In the genomic region with DNA sequence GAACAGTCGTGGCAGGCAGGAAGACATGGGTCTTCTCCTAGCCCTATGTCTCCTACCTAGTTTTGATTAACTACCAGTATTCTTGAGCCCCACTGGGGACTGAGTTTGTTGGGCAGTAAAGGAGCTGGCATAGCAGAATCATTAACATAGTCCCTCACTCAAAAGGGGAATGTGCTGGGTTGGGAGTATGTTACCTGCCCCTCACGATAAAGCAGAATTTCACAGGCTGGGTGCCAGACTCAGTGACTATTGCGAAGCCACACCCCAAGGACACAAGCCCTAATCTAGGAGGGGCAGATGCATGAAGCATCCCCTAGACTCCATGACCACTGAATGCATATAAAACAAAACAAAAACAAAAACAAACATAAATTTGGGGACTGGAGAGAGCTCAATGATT, we compare ENCODE assay signal across 21 mouse cellular contexts.
A peak's percentile ranks its signal among the peaks of the same experiment; 100 is the strongest.
DNase-seq lines count a peak whose midpoint lies in the region; ATAC-seq and TF ChIP-seq lines count a peak whose summit lies in the region.
"Had no signal": no experiment of that assay in that cellular context is flagged by ENCODE, and none has a peak within 500 bp of the region (broad histone marks: within the 10 kb centered on the region; RNA-seq: fewer than 3 reads in every experiment).

No protein-coding gene starts in this region.

- TF ChIP-seq POLR2A in MEL (IDR thresholded peaks at IDR 0.05; ENCODE audit: control insufficient read depth in 1 of 2, insufficient read depth in 1 of 2, low read depth in 1 of 2, low read length in 2 of 2, poor library complexity in 1 of 2) = no peak
- TF ChIP-seq POLR2A in bone marrow, adult 2 months (IDR thresholded peaks at IDR 0.05; ENCODE audit: borderline replicate concordance, control insufficient read depth, low read depth, low read length) = no peak

- TF ChIP-seq CTCF in MEL (IDR thresholded peaks at IDR 0.05 in 2 of 3, conservative IDR thresholded peaks at IDR 0.05 in 1 of 3; ENCODE audit: control insufficient read depth in 1 of 3, insufficient read depth in 1 of 3, low read depth in 2 of 3, low read length in 3 of 3, poor library complexity in 1 of 3, severe bottlenecking in 1 of 3) = no peak
- no peak for TF ChIP-seq CTCF in bone marrow, adult 2 months (IDR thresholded peaks at IDR 0.05; ENCODE audit: control insufficient read depth, insufficient read depth, low read length)
- no peak for TF ChIP-seq CTCF in hindbrain, postnatal 0 days (IDR thresholded peaks at IDR 0.05; ENCODE audit: low read depth)

- no peak overlapping the region for H3K4me3 ChIP-seq in MEL (ENCODE audit: control insufficient read depth in 1 of 2, insufficient read depth in 1 of 2, low read depth in 2 of 2, low read length in 2 of 2)
- no peak overlapping the region for H3K4me3 ChIP-seq in bone marrow, adult 2 months (replicated peaks; ENCODE audit: control insufficient read depth, low read depth, low read length)
- H3K4me3 ChIP-seq in limb, embryonic 10.5 days = no peak overlapping the region
- no peak overlapping the region for H3K4me3 ChIP-seq in hindbrain, postnatal 0 days (ENCODE audit: low read length)
- H3K4me3 ChIP-seq: forebrain, embryonic 12.5 days; forebrain, embryonic 15.5 days; heart, embryonic 10.5 days; hindbrain, embryonic 12.5 days; hindbrain, embryonic 15.5 days had no signal

- TF ChIP-seq RAD21 in MEL (IDR thresholded peaks at IDR 0.05; ENCODE audit: low read depth, low read length) = no peak

- TF ChIP-seq EP300 in MEL (IDR thresholded peaks at IDR 0.05; ENCODE audit: low read depth in 1 of 2, low read length in 2 of 2) = no peak

- H3K9me3 ChIP-seq in MEL (replicated peaks; ENCODE audit: insufficient read depth, low read length) = no peaks in the 10 kb centered on the region
- no peaks in the 10 kb centered on the region for H3K9me3 ChIP-seq in limb, embryonic 10.5 days (replicated peaks)
- no peaks in the 10 kb centered on the region for H3K9me3 ChIP-seq in hindbrain, postnatal 0 days (ENCODE audit: low read length)
- H3K9me3 ChIP-seq: forebrain, embryonic 12.5 days; forebrain, embryonic 15.5 days; heart, embryonic 10.5 days; hindbrain, embryonic 12.5 days; hindbrain, embryonic 15.5 days had no signal

- no peak overlapping the region for H3K27ac ChIP-seq in MEL (ENCODE audit: control insufficient read depth, low read depth, low read length)
- peak overlapping the region; percentile 72; the same call in 1 of the 2 replicates for H3K27ac ChIP-seq in bone marrow, adult 2 months (ENCODE audit: control insufficient read depth, insufficient read depth, low read depth, low read length, poor library complexity)
- no peak overlapping the region for H3K27ac ChIP-seq in limb, embryonic 10.5 days
- H3K27ac ChIP-seq in hindbrain, postnatal 0 days = no peak overlapping the region
- H3K27ac ChIP-seq: forebrain, embryonic 12.5 days; forebrain, embryonic 15.5 days; heart, embryonic 10.5 days; hindbrain, embryonic 12.5 days; hindbrain, embryonic 15.5 days had no signal

- no peaks in the 10 kb centered on the region; a peak in 1 of 4 replicates for H3K36me3 ChIP-seq in MEL (ENCODE audit: control insufficient read depth in 1 of 2, insufficient read depth in 2 of 2, low read length in 2 of 2)
- 0 out of 2 replicates have a peak, but pooled peaks cover 3% of the 10 kb centered on the region for H3K36me3 ChIP-seq in limb, embryonic 10.5 days
- H3K36me3 ChIP-seq in hindbrain, postnatal 0 days (ENCODE audit: insufficient read depth, low read length) = no peaks in the 10 kb centered on the region; the same call in 1 of the 2 replicates
- H3K36me3 ChIP-seq: forebrain, embryonic 12.5 days; forebrain, embryonic 15.5 days; hindbrain, embryonic 12.5 days; hindbrain, embryonic 15.5 days had no signal

- no peaks in the 10 kb centered on the region for H3K79me2 ChIP-seq in MEL (ENCODE audit: control insufficient read depth, insufficient read depth, low read length, poor library complexity)

- ATAC-seq in megakaryocyte progenitor cell, adult 5-6 weeks (replicated peaks; ENCODE audit: poor library complexity) = peak; percentile 80
- ATAC-seq in hindbrain, postnatal 0 days = no peak
- ATAC-seq: activated CD4-positive, CD25-positive, alpha-beta regulatory T cell, adult 4 months; CD4-positive, CD25-positive, alpha-beta regulatory T cell, adult 4 months; forebrain, embryonic 15.5 days had no signal

- no peak overlapping the region for H3K4me2 ChIP-seq in hindbrain, postnatal 0 days (ENCODE audit: low read depth, low read length)
- H3K4me2 ChIP-seq: forebrain, embryonic 12.5 days; forebrain, embryonic 15.5 days; hindbrain, embryonic 12.5 days; hindbrain, embryonic 15.5 days had no signal

- WGBS in bone marrow, adult 2 months = 62% methylated on average over 3 of the region's 3 CpGs
- WGBS in limb, embryonic 10.5 days = 92% methylated on average over 3 of the region's 3 CpGs
- 94% methylated on average over 3 of the region's 3 CpGs for WGBS in hindbrain, postnatal 0 days

- peaks cover 0 to 15% of the 10 kb centered on the region in 2 experiments; a peak in 2 of 4 replicates for H3K4me1 ChIP-seq in MEL (ENCODE audit: control insufficient read depth in 1 of 2, insufficient read depth in 2 of 2, low read length in 2 of 2)
- peaks cover 8% of the 10 kb centered on the region for H3K4me1 ChIP-seq in bone marrow, adult 2 months (ENCODE audit: control insufficient read depth, insufficient read depth, low read length)
- no peaks in the 10 kb centered on the region for H3K4me1 ChIP-seq in limb, embryonic 10.5 days
- H3K4me1 ChIP-seq in hindbrain, postnatal 0 days (ENCODE audit: insufficient read depth, low read length) = no peaks in the 10 kb centered on the region
- H3K4me1 ChIP-seq: forebrain, embryonic 12.5 days; hindbrain, embryonic 15.5 days had no signal

- H3K27me3 ChIP-seq in MEL (ENCODE audit: control insufficient read depth in 1 of 2, insufficient read depth in 2 of 2, low read length in 2 of 2) = no peaks in the 10 kb centered on the region
- no peaks in the 10 kb centered on the region for H3K27me3 ChIP-seq in limb, embryonic 10.5 days (ENCODE audit: low read depth, poor library complexity, severe bottlenecking)
- H3K27me3 ChIP-seq in hindbrain, postnatal 0 days (ENCODE audit: insufficient read depth, low read length) = no peaks in the 10 kb centered on the region
- H3K27me3 ChIP-seq: forebrain, embryonic 12.5 days; forebrain, embryonic 15.5 days; hindbrain, embryonic 12.5 days; hindbrain, embryonic 15.5 days had no signal

- H3K9ac ChIP-seq in MEL (ENCODE audit: control insufficient read depth, low read depth, low read length, poor library complexity, severe bottlenecking) = no peak overlapping the region
- H3K9ac ChIP-seq in hindbrain, postnatal 0 days (replicated peaks; ENCODE audit: low read length) = no peak overlapping the region
- H3K9ac ChIP-seq: forebrain, embryonic 12.5 days; forebrain, embryonic 15.5 days; hindbrain, embryonic 12.5 days; hindbrain, embryonic 15.5 days had no signal

- DNase-seq in MEL (ENCODE audit: low read depth, low spot score) = peak; percentile 10
- peak; percentile 36 to 53 for DNase-seq in spleen, postnatal 14 days (ENCODE audit: low spot score in 2 of 2)
- no peak for DNase-seq in limb, embryonic 10.5 days (ENCODE audit: low spot score)
- no peak for DNase-seq in thymus, postnatal 36 days
- no peak for DNase-seq in hindbrain, postnatal 0 days (ENCODE audit: low spot score)
- DNase-seq: adrenal gland, adult 8-10 months; adrenal gland, postnatal 25 days; cerebellum, adult 18-20 months; cerebellum, adult 9-10 months; cerebellum, postnatal 14 days; gastrocnemius, postnatal 25 days; heart, adult 18-20 months had no signal

TF ChIP-seq in MEL, 35 proteins besides CTCF, POLR2A, EP300 and RAD21:
- no peak for TF ChIP-seq GABPA (IDR thresholded peaks at IDR 0.05; ENCODE audit: low read depth, low read length)
- no peak for TF ChIP-seq NELFE (IDR thresholded peaks at IDR 0.05; ENCODE audit: low read depth, low read length)
- no peak for TF ChIP-seq KAT2A (conservative IDR thresholded peaks at IDR 0.05; ENCODE audit: low read depth, low read length)
- no peak for TF ChIP-seq POLR2AphosphoS5 (IDR thresholded peaks at IDR 0.05; ENCODE audit: borderline replicate concordance, low read depth, low read length)
- TF ChIP-seq MXI1 (IDR thresholded peaks at IDR 0.05; ENCODE audit: low read depth, low read length) = no peak
- TF ChIP-seq USF2 (IDR thresholded peaks at IDR 0.05; ENCODE audit: borderline replicate concordance in 1 of 2, insufficient read depth in 1 of 2, low read depth in 1 of 2, low read length in 2 of 2) = no peak
- TF ChIP-seq MAFK (IDR thresholded peaks at IDR 0.05; ENCODE audit: borderline replicate concordance, low read depth, low read length) = no peak
- TF ChIP-seq SMC3 (IDR thresholded peaks at IDR 0.05; ENCODE audit: low read depth, low read length) = no peak
- TF ChIP-seq MEF2A (IDR thresholded peaks at IDR 0.05; ENCODE audit: extremely low read depth, insufficient replicate concordance, low read depth, low read length, poor library complexity, severe bottlenecking) = no peak
- TF ChIP-seq USF1 (IDR thresholded peaks at IDR 0.05; ENCODE audit: low read depth, low read length) = no peak
- TF ChIP-seq MYC (IDR thresholded peaks at IDR 0.05; ENCODE audit: low read depth, low read length) = no peak
- TF ChIP-seq RCOR1 (IDR thresholded peaks at IDR 0.05; ENCODE audit: low read depth, low read length) = no peak
- no peak for TF ChIP-seq ELF1 (IDR thresholded peaks at IDR 0.05; ENCODE audit: low read depth, low read length)
- TF ChIP-seq CHD2 (IDR thresholded peaks at IDR 0.05; ENCODE audit: low read length) = no peak
- no peak for TF ChIP-seq ZMIZ1 (IDR thresholded peaks at IDR 0.05; ENCODE audit: low read depth, low read length)
- no peak for TF ChIP-seq MAX (IDR thresholded peaks at IDR 0.05; ENCODE audit: low read length)
- no peak for TF ChIP-seq TAL1 (IDR thresholded peaks at IDR 0.05; ENCODE audit: low read length)
- no peak for TF ChIP-seq UBTF (IDR thresholded peaks at IDR 0.05; ENCODE audit: borderline replicate concordance, insufficient read depth, low read depth, low read length)
- no peak for TF ChIP-seq ZKSCAN1 (IDR thresholded peaks at IDR 0.05; ENCODE audit: low read depth, low read length)

Comparison
In these comparisons a context has a peak if more than half of its experiments do, and no peak if none do; other contexts are left out.
1. DNase-seq: peak in MEL (single experiment) and spleen, postnatal 14 days (2 of 2); none in limb, embryonic 10.5 days (single experiment), thymus, postnatal 36 days (0 of 2) and hindbrain, postnatal 0 days (single experiment).